Mouse (Mus musculus) layer of hippocampus, postnatal 10 days (tissue): ENCODE data around the gene Hacd4. TPM values are rescaled to one million over a fixed set of nuclear protein-coding genes. Genes with fewer than 3 reads are reported as not detected.

Experiments used
- DNase-seq, 2 experiments: peaks; one replicate each; pipeline ENCODE4 v3.0.0; 2021; ENCODE audit warnings: low spot score in 2 of 2
- total RNA-seq, 2 experiments: library from RNA; stranded (reverse); gene quantifications; 2 replicates each; pipeline ENCODE4 v1.2.3; 2021

Hacd4 gene
- total RNA-seq, 2 experiments from 2014 or later = 3.7 to 3.8 TPM

DNA sequence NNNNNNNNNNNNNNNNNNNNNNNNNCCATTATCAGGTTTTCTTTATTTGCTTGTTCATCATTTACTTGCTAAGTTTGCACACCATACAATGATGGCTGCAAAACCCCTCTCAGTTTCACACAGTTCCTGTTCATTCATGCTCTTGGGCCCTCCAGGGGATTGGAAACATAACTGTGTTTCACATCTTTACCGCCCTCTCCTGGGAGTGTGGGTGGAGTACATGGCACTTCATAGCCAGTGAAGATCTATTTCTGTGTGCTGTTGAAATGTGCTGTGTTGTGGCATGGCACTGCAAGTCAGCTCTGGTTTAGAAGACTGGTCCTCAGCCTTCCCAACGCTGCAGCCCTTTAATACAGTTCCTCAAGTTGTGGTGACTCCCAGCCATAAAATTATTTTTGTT is 82.1 kb downstream of the Hacd4 start:
- DNase-seq = peak in 1 of 2 experiments; percentile 25

GRCm38 (mm10) chr4:88350910-88351309 is 87.8 kb downstream of the Hacd4 start:
- DNase-seq = peak; percentile 62 to 71

Other genes with a start within 250 kb of the Hacd4 start
- gene Ifnb1, start 83.8 kb upstream of the Hacd4 start, total RNA-seq = not detected
- not detected for gene Ifna15, start 119.3 kb upstream of the Hacd4 start, total RNA-seq
- not detected for gene Ifna14, start 132.9 kb upstream of the Hacd4 start, total RNA-seq
- not detected for gene Ifna9, start 153.5 kb upstream of the Hacd4 start, total RNA-seq
- not detected for gene Ifna12, start 164.4 kb upstream of the Hacd4 start, total RNA-seq
- gene C87499, start 195.5 kb upstream of the Hacd4 start, total RNA-seq = not detected
- gene Ifna13, start 205.5 kb upstream of the Hacd4 start, total RNA-seq = not detected
- gene Ifna16, start 238.0 kb upstream of the Hacd4 start, total RNA-seq = not detected
- not detected for gene Ifna2, start 245.0 kb upstream of the Hacd4 start, total RNA-seq